Mouse (Mus musculus) MEL (cell line): ENCODE measurements around the gene Hnf1b.

Source experiments
- CTCF ChIP-seq, 3 experiments: IDR thresholded peaks in 2 of 3; conservative IDR thresholded peaks in 1 of 3; 2 replicates each; pipeline ENCODE4 v1.5.1; 2011 to 2012; ENCODE audit warnings: low read length in 3 of 3, low read depth in 2 of 3, mild to moderate bottlenecking in 2 of 3, improper control_type of control experiment in 1 of 3, inconsistent platforms in 1 of 3, mixed read lengths in 1 of 3, moderate library complexity in 1 of 3; ENCODE audit not compliant: control insufficient read depth in 1 of 3, insufficient read depth in 1 of 3, poor library complexity in 1 of 3, severe bottlenecking in 1 of 3
- EP300 ChIP-seq, 2 experiments: IDR thresholded peaks; 2 replicates each; pipeline ENCODE4 v1.6.1; 2011; ENCODE audit warnings: improper control_type of control experiment in 2 of 2, low read length in 2 of 2, low read depth in 1 of 2, mild to moderate bottlenecking in 1 of 2
- GATA1 ChIP-seq: IDR thresholded peaks from 2 replicates; pipeline ENCODE4 v1.6.1; 2011; ENCODE audit warnings: low read depth, low read length, improper control_type of control experiment
- MAZ ChIP-seq: IDR thresholded peaks from 2 replicates; pipeline ENCODE4 v1.6.1; 2012; ENCODE audit warnings: low read depth, mild to moderate bottlenecking, inconsistent platforms, low read length, improper control_type of control experiment
- TCF12 ChIP-seq: IDR thresholded peaks from 2 replicates; pipeline ENCODE4 v1.6.1; 2014; ENCODE audit warnings: low read depth, mild to moderate bottlenecking, inconsistent platforms, low read length, improper control_type of control experiment, moderate library complexity

- TF ChIP-seq EP300 (IDR thresholded peaks at IDR 0.05; ENCODE audit: low read depth in 1 of 2, low read length in 2 of 2) (no peak), CTCF (IDR thresholded peaks at IDR 0.05 in 2 of 3, conservative IDR thresholded peaks at IDR 0.05 in 1 of 3; ENCODE audit: control insufficient read depth in 1 of 3, insufficient read depth in 1 of 3, low read depth in 2 of 3, low read length in 3 of 3, poor library complexity in 1 of 3, severe bottlenecking in 1 of 3) (no peak), MAZ (no peak), GATA1 (no peak), TCF12 (no peak)
Observed at GRCm38 (mm10) chr11:83815191-83815590, 34.7 kb upstream of the Hnf1b start.
